Mouse (Mus musculus) olfactory bulb, adult 2 months (tissue): ENCODE data around the gene Atg5.
"Not testable (repeated sequence)": the region's sequence is repeated elsewhere in the genome, so short reads cannot be mapped to it uniquely, and the experiment has no call there.

Experiments used
- CTCF ChIP-seq: fragments of 200-500 bp; IDR thresholded peaks from 2 replicates; pipeline ENCODE4 v1.5.1; 2012; ENCODE audit warnings: low read depth, mild to moderate bottlenecking, low read length, moderate library complexity; ENCODE audit not compliant: insufficient read depth
- POLR2A ChIP-seq: fragments of 200-500 bp; IDR thresholded peaks from 2 replicates; pipeline ENCODE4 v1.6.1; 2012; ENCODE audit warnings: mild to moderate bottlenecking, low read depth, low read length, moderate library complexity; ENCODE audit not compliant: insufficient read depth

DNA sequence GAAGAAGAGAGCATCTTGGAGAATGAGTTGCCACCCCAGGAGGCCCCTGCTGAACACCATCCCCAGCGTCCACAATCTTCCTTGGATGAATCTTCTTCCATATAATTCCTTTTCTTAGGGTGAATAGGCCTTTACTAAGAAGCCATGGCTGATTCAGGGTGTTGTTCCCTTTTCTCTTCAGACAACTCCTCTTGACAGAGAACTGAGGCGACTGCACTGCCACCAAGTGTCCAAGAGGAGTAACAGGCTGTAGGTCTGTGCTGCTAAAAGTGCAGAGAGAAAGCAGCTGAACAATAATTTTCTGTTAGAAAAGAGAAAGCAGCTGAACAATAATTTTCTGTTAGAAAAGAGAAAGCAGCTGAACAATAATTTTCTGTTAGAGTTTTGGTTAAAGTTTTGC is 49.1 kb upstream of the Atg5 start:
- not testable (repeated sequence) for TF ChIP-seq POLR2A, CTCF
